Mouse (Mus musculus) cerebellum, adult (tissue): ENCODE data around the gene Rtn4.

Experiments used
- ATAC-seq: cut with Nextera tagmentation; 2 replicates; pipeline ENCODE4 v1.9.2; 2017; ENCODE audit warnings: mild to moderate bottlenecking, moderate library complexity, mixed read lengths; ENCODE audit not compliant: insufficient number of reproducible peaks, low FRiP score, low TSS enrichment

Gene Rtn4

GRCm38 (mm10) chr11:29706845-29707244, 14.1 kb downstream of the Rtn4 start:
- ATAC-seq: no peak

- no peak for ATAC-seq
Observed at GRCm38 (mm10) chr11:29709512-29709911, 16.8 kb downstream of the Rtn4 start.

- ATAC-seq: no peak
Observed at GRCm38 (mm10) chr11:29714114-29714513, 21.4 kb downstream of the Rtn4 start.

GRCm38 (mm10) chr11:29714789-29715188, 22.0 kb downstream of the Rtn4 start:
- no peak for ATAC-seq

- ATAC-seq: no peak
Observed at GRCm38 (mm10) chr11:29715499-29715898, 22.8 kb downstream of the Rtn4 start.

- no peak for ATAC-seq
Observed at GRCm38 (mm10) chr11:29718541-29718940, 25.8 kb downstream of the Rtn4 start.

GRCm38 (mm10) chr11:29719597-29719996, 26.9 kb downstream of the Rtn4 start:
- ATAC-seq: no peak

- ATAC-seq: no peak
Observed at GRCm38 (mm10) chr11:29724213-29724612, 31.5 kb downstream of the Rtn4 start.

- no peak for ATAC-seq
Observed at GRCm38 (mm10) chr11:29725167-29725566, 32.4 kb downstream of the Rtn4 start.

- no peak for ATAC-seq
Observed at GRCm38 (mm10) chr11:29725610-29726009, 32.9 kb downstream of the Rtn4 start.

GRCm38 (mm10) chr11:29727901-29728300, 35.2 kb downstream of the Rtn4 start:
- ATAC-seq: no peak

GRCm38 (mm10) chr11:29739752-29740151, 47.0 kb downstream of the Rtn4 start:
- no peak for ATAC-seq

GRCm38 (mm10) chr11:29744760-29745430, 52.1 kb downstream of the Rtn4 start:
- no peak for ATAC-seq

- ATAC-seq: 0 out of 2 replicates have a peak, but pooled peaks have one; percentile 20
Observed at GRCm38 (mm10) chr11:29745513-29745912, 52.8 kb downstream of the Rtn4 start.

GRCm38 (mm10) chr11:29746203-29746602, 53.5 kb downstream of the Rtn4 start:
- ATAC-seq: no peak

- no peak for ATAC-seq
Observed at GRCm38 (mm10) chr11:29747365-29747764, 54.6 kb downstream of the Rtn4 start.

GRCm38 (mm10) chr11:29747881-29748280, 55.1 kb downstream of the Rtn4 start:
- ATAC-seq: no peak

- no peak for ATAC-seq
Observed at GRCm38 (mm10) chr11:29748750-29749467, 56.2 kb downstream of the Rtn4 start.

- no peak for ATAC-seq
Observed at GRCm38 (mm10) chr11:29749468-29749829, 56.7 kb downstream of the Rtn4 start.

- ATAC-seq: no peak
Observed at GRCm38 (mm10) chr11:29751013-29751412, 58.3 kb downstream of the Rtn4 start.

- ATAC-seq: no peak
Observed at GRCm38 (mm10) chr11:29751648-29752611, 59.2 kb downstream of the Rtn4 start.
